Mouse (Mus musculus): ENCODE results near the gene Mtus2.

DNA sequence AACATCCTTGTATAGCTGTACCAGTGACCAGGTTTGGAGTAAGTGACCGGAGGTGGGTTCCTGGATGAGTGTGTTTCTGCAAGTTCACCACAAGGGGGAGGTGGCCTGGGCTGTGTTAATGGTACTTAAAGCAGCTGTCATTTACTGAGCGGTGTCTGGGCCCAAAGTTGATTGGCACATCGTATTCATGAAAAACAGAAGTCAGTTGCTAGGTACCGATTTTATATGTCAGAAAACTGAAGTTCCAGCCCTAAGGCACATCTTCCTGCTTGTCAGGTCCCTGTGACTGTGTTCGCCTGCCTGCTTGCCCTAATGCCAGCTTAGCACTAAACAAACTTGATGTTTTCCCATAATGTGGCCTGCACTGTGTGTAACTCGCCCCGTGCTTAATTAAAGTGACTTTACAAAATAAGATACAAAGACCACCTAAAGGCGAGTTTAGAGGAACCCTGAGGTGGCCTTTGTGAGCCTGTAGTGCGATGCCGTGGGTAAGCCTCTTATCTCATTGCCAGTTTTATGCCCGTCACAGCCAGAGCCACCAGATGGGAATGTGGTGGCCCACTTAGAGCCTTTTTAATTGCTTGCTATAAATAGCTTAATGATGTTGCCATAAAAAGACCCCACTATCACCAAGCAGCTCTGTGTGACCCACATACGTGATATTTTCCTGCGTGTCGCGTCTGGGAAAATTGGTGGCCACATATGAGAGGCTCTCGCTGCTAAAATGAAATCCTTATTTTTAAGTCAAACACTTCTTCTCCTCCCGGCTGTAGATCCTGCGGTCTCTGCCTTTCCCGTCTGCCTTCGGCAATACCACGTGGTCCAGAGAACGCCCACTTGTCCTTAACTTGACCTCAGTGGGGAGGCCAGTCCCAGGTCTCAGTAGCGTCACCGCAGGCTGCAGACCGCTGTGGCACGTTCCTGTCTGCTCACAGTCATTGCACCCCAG lies 69.6 kb downstream of the Mtus2 start:
- TF ChIP-seq POLR2A (IDR thresholded peaks at IDR 0.05; ENCODE audit: borderline replicate concordance, control insufficient read depth, low read depth, low read length) (no peak), CTCF (IDR thresholded peaks at IDR 0.05; ENCODE audit: control insufficient read depth, insufficient read depth, low read length) (no peak)
